Mouse (Mus musculus): ENCODE results near the gene Ndufaf4.

- TF ChIP-seq CTCF (IDR thresholded peaks at IDR 0.05; ENCODE audit: control insufficient read depth, insufficient read depth, insufficient replicate concordance, low read depth, low read length), result no peak
- no peak for TF ChIP-seq POLR2A (IDR thresholded peaks at IDR 0.05; ENCODE audit: control insufficient read depth, low read depth, low read length)
Observed at GRCm38 (mm10) chr4:24865691-24866090, 32.2 kb upstream of the Ndufaf4 start.

All from testis, adult 2 months (tissue).